Mouse (Mus musculus) CH12.LX (cell line): Measurements from ENCODE around the gene Ugdh.

Experiments
- BHLHE40 ChIP-seq: IDR thresholded peaks from 2 replicates; pipeline ENCODE4 v1.6.1; 2011; ENCODE audit warnings: mild to moderate bottlenecking, low read depth, low read length, improper control_type of control experiment
- EP300 ChIP-seq: IDR thresholded peaks from 2 replicates; pipeline ENCODE4 v1.6.1; 2011; ENCODE audit warnings: low read length, improper control_type of control experiment
- HCFC1 ChIP-seq: IDR thresholded peaks from 2 replicates; pipeline ENCODE4 v1.6.1; 2012; ENCODE audit warnings: low read depth, mild to moderate bottlenecking, inconsistent platforms, low read length, improper control_type of control experiment
- IRF4 ChIP-seq: IDR thresholded peaks from 2 replicates; pipeline ENCODE4 v1.6.1; 2014; ENCODE audit warnings: low read depth, mild to moderate bottlenecking, inconsistent platforms, low read length, improper control_type of control experiment
- MAFK ChIP-seq: IDR thresholded peaks from 2 replicates; pipeline ENCODE4 v1.6.1; 2011; ENCODE audit warnings: low read length, improper control_type of control experiment; ENCODE audit not compliant: insufficient replicate concordance
- POLR2A ChIP-seq: IDR thresholded peaks from 2 replicates; pipeline ENCODE4 v1.6.1; 2011; ENCODE audit warnings: low read depth, mild to moderate bottlenecking, improper control_type of control experiment, low read length
- SIN3A ChIP-seq: IDR thresholded peaks from 2 replicates; pipeline ENCODE4 v1.6.1; 2012; ENCODE audit warnings: low read length, improper control_type of control experiment, inconsistent platforms
- TBP ChIP-seq: conservative IDR thresholded peaks from 2 replicates; pipeline ENCODE4 v1.6.1; 2011; ENCODE audit warnings: low read depth, low read length, improper control_type of control experiment
- TCF12 ChIP-seq: IDR thresholded peaks from 2 replicates; pipeline ENCODE4 v1.6.1; 2014; ENCODE audit warnings: low read depth, mild to moderate bottlenecking, inconsistent platforms, low read length, improper control_type of control experiment
- ZKSCAN1 ChIP-seq: IDR thresholded peaks from 2 replicates; pipeline ENCODE4 v1.6.1; 2012; ENCODE audit warnings: low read depth, inconsistent platforms, low read length, improper control_type of control experiment, borderline replicate concordance

GRCm38 (mm10) chr5:65391753-65392152, 44.0 kb downstream of the Ugdh start:
- TF ChIP-seq EP300 (no peak), BHLHE40 (no peak), TCF12 (no peak), MAFK (no peak), HCFC1 (no peak), POLR2A (no peak), ZKSCAN1 (no peak), IRF4 (no peak), SIN3A (no peak), TBP (no peak)
